Mouse (Mus musculus) kidney, postnatal 0 days (tissue): ENCODE data around the gene Mdfi. TPM values are rescaled to one million over a fixed set of nuclear protein-coding genes. Genes with fewer than 3 reads are reported as not detected.

ENCODE experiments used
- ATAC-seq: fragments of 200-750 bp; cut with Nextera tagmentation; replicated peaks from 2 replicates; pipeline ENCODE4 v1.8.0; 2017; ENCODE audit warnings: low read depth, moderate number of reproducible peaks, moderate TSS enrichment, moderate library complexity; ENCODE audit not compliant: low FRiP score
- DNase-seq: peaks from one replicate; pipeline ENCODE4 v3.0.0-alpha.2; 2016; ENCODE audit warnings: low spot score
- H3K27ac ChIP-seq: fragments of 300-500 bp; sonication (generic); 2 replicates; pipeline ENCODE4 v1.5.1; 2014; ENCODE audit warnings: mild to moderate bottlenecking
- H3K27me3 ChIP-seq: fragments of 300-500 bp; sonication (generic); 2 replicates; pipeline ENCODE4 v1.6.1; 2014; ENCODE audit warnings: low read length, mixed read lengths; ENCODE audit not compliant: insufficient read depth
- H3K36me3 ChIP-seq: fragments of 300-500 bp; sonication (generic); 2 replicates; pipeline ENCODE4 v1.6.1; 2014; ENCODE audit warnings: low read length, mixed read lengths; ENCODE audit not compliant: insufficient read depth
- H3K4me1 ChIP-seq: fragments of 300-500 bp; sonication (generic); replicated peaks from 2 replicates; pipeline ENCODE4 v1.6.1; 2014; ENCODE audit warnings: antibody characterized with exemption, low read length, mixed read lengths; ENCODE audit not compliant: insufficient read depth
- H3K4me2 ChIP-seq: fragments of 300-500 bp; sonication (generic); 2 replicates; pipeline ENCODE4 v1.6.1; 2014; ENCODE audit warnings: mild to moderate bottlenecking, low read length, moderate library complexity, mixed read lengths
- H3K4me3 ChIP-seq: fragments of 300-500 bp; sonication (generic); replicated peaks from 2 replicates; pipeline ENCODE4 v1.5.1; 2014; ENCODE audit warnings: low read depth, low read length
- H3K9ac ChIP-seq: fragments of 300-500 bp; sonication (generic); 2 replicates; pipeline ENCODE4 v1.6.1; 2014; ENCODE audit warnings: low read depth, low read length
- H3K9me3 ChIP-seq: fragments of 300-500 bp; sonication (generic); replicated peaks from 2 replicates; pipeline ENCODE4 v1.6.1; 2016; ENCODE audit warnings: low read length, inconsistent platforms, mixed read lengths
- CTCF ChIP-seq: IDR thresholded peaks from 2 replicates; pipeline ENCODE4 v1.5.1; 2016; ENCODE audit warnings: antibody characterized with exemption, low read depth, mild to moderate bottlenecking, moderate library complexity
- WGBS: fragments of 180-500 bp; shearing (Covaris S2); extraction: QIAGEN DNeasy Blood & Tissue Kit; methylation state at CpG from one replicate; pipeline ENCODE4 v1.1.7; 2014; 5-methylcytosine and 5-hydroxymethylcytosine counted together
- polyA plus RNA-seq: library from polyadenylated mRNA; unstranded; fragments of >200 nt; fragmentation: Nextera tagmentation; extraction: Ambion mirVana; gene quantifications from 2 replicates; pipeline ENCODE4 v1.2.1, GENCODE M21; 2015

Gene Mdfi
- polyA plus RNA-seq, 1 experiment from 2014 or later, result 6.2 TPM

DNA sequence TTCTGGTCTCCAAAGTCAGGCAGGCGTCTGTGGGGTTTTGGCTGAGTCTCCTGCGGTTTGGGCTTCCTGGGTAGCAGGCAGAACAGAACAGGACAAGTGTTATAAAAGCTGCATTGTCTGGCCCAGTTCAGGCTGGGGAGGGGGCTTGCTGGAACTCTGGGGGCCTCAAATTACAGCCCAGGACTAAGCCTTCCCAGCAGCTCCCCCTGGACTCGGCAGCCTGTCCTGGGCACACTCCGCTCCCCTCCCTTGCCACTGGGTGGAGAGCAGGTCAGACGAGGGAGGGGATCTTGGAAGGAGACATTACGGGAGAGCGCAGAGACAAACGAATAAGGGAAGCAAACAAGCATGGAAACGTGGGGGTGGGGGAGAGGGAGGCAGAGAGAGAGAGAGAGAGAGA lies 3.3 kb downstream of the Mdfi start:
- Histone ChIP-seq H3K27me3 (peaks cover 10% of the 10 kb centered on the region; the same call in 1 of the 2 replicates), H3K4me3 (no peak overlapping the region), H3K4me2 (peak overlapping the region; percentile 91), H3K36me3 (no peaks in the 10 kb centered on the region), H3K9me3 (no peaks in the 10 kb centered on the region), H3K27ac (no peak overlapping the region), H3K4me1 (peaks cover 7% of the 10 kb centered on the region), H3K9ac (0 out of 2 replicates have a peak overlapping the region, but pooled peaks have one; percentile 18)
- WGBS, result 18% methylated on average over 9 of the region's 9 CpGs
- DNase-seq, result peak; percentile 40
- TF ChIP-seq CTCF, result 0 out of 2 replicates have a peak, but pooled peaks have one; percentile 13
- no peak for ATAC-seq

DNA sequence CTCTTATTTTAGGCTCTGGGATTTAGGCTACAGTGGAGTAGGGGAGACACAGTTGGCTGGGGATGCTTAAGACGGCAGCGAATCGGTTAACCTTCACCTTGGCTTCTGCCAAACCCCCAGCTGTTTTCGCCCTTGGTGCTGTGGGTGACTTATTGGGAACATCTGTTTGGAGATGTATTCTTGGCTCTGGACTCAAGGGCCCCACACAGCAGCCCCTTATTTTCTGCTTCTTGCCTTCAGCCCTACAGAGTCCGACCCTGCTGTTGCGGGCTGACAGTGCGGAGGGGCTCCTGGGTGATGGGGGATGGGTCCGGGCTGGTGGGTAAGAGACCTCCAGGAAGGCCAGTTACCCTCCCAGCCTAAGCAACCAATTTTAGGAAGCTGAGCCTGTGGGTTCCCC lies 13.2 kb downstream of the Mdfi start:
- Histone ChIP-seq H3K27ac (no peak overlapping the region), H3K4me2 (no peak overlapping the region), H3K9me3 (no peaks in the 10 kb centered on the region), H3K4me3 (no peak overlapping the region), H3K4me1 (no peaks in the 10 kb centered on the region), H3K27me3 (no peaks in the 10 kb centered on the region), H3K9ac (no peak overlapping the region), H3K36me3 (no peaks in the 10 kb centered on the region)
- WGBS, result 73% methylated on average over 8 of the region's 8 CpGs
- DNase-seq (peak; percentile 36), ATAC-seq (no peak)
- TF ChIP-seq CTCF, result no peak

GRCm38 (mm10) chr17:47818038-47818725 lies 16.3 kb downstream of the Mdfi start:
- DNase-seq (no peak), ATAC-seq (no peak)
- no peak overlapping the region for H3K27ac ChIP-seq
- WGBS, result 84% methylated on average over 13 of the region's 13 CpGs
- H3K36me3 ChIP-seq, result no peaks in the 10 kb centered on the region
- no peak overlapping the region for H3K4me2 ChIP-seq
- no peaks in the 10 kb centered on the region for H3K9me3 ChIP-seq
- no peaks in the 10 kb centered on the region for H3K4me1 ChIP-seq
- H3K27me3 ChIP-seq, result 0 out of 2 replicates have a peak, but pooled peaks cover 2% of the 10 kb centered on the region
- H3K4me3 ChIP-seq, result no peak overlapping the region
- no peak overlapping the region for H3K9ac ChIP-seq
- no peak for TF ChIP-seq CTCF

- DNase-seq, result no peak
- Histone ChIP-seq H3K27ac (no peak overlapping the region), H3K9me3 (no peaks in the 10 kb centered on the region), H3K4me3 (no peak overlapping the region), H3K27me3 (0 out of 2 replicates have a peak, but pooled peaks cover 2% of the 10 kb centered on the region), H3K4me1 (no peaks in the 10 kb centered on the region), H3K4me2 (peak overlapping the region; percentile 0; the same call in 1 of the 2 replicates), H3K36me3 (no peaks in the 10 kb centered on the region), H3K9ac (no peak overlapping the region)
- no peak for TF ChIP-seq CTCF
- 53% methylated on average over 10 of the region's 10 CpGs for WGBS
- no peak for ATAC-seq
Observed at GRCm38 (mm10) chr17:47815446-47815845, 19.0 kb downstream of the Mdfi start.

DNA sequence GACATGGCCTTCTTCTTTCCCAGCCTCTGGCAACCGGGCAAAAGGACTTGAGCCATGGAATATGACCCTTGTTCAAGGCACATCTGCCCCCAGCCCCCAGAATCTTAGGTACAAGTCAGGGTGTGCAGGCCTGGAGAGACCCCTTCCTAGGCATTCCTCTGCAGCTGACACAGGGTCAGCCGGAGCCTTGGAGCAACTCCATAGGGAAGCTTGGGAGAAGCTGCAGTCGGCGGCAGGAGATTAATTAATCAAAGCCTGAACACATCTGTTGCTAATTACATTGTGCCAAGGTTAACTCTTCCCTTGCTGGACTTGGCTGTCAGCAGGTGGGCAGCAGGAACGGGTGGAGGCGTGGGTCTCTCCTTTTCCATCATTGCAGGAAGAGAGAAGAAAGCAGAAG lies 20.0 kb downstream of the Mdfi start:
- Histone ChIP-seq H3K27ac (no peak overlapping the region), H3K9ac (no peak overlapping the region), H3K4me3 (no peak overlapping the region), H3K4me2 (no peak overlapping the region), H3K4me1 (no peaks in the 10 kb centered on the region), H3K36me3 (no peaks in the 10 kb centered on the region), H3K27me3 (0 out of 2 replicates have a peak, but pooled peaks cover 2% of the 10 kb centered on the region), H3K9me3 (no peaks in the 10 kb centered on the region)
- TF ChIP-seq CTCF, result no peak
- WGBS, result 45% methylated on average over 6 of the region's 6 CpGs
- DNase-seq (no peak), ATAC-seq (no peak)

DNA sequence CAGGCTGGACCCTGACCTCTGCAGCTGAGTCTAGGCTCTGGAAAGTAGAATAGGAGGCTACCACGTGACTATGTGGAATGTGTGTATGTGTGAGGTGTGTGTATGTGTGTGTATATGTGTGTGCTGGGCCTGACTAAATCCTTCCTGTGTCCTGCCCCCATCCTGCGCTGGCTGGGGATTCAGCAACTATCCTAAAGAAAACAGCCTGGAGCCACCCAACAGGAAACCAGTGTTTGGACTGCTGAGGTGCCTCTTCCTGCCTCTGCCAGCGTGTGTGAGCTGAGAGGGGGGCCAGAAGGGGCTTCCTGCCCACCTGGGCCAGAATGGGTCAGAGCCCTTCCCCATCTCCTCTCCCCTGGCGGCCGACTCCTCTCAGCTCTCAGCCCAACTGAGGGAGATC lies 20.9 kb downstream of the Mdfi start:
- Histone ChIP-seq H3K36me3 (no peaks in the 10 kb centered on the region), H3K9ac (no peak overlapping the region), H3K4me3 (no peak overlapping the region), H3K27ac (no peak overlapping the region), H3K4me2 (no peak overlapping the region), H3K27me3 (0 out of 2 replicates have a peak, but pooled peaks cover 2% of the 10 kb centered on the region), H3K4me1 (no peaks in the 10 kb centered on the region), H3K9me3 (no peaks in the 10 kb centered on the region)
- DNase-seq (peak; percentile 40), ATAC-seq (no peak; the same call in 1 of the 2 replicates)
- no peak for TF ChIP-seq CTCF
- 46% methylated on average over 5 of the region's 5 CpGs for WGBS

GRCm38 (mm10) chr17:47812200-47812599 lies 22.3 kb downstream of the Mdfi start:
- no peaks in the 10 kb centered on the region for H3K36me3 ChIP-seq
- H3K4me1 ChIP-seq, result no peaks in the 10 kb centered on the region
- H3K27ac ChIP-seq, result no peak overlapping the region
- no peak overlapping the region for H3K4me2 ChIP-seq
- no peak overlapping the region for H3K9ac ChIP-seq
- TF ChIP-seq CTCF, result no peak
- no peak overlapping the region for H3K4me3 ChIP-seq
- ATAC-seq (no peak), DNase-seq (no peak)
- no peaks in the 10 kb centered on the region for H3K9me3 ChIP-seq
- WGBS, result 78% methylated on average over 6 of the region's 6 CpGs
- 0 out of 2 replicates have a peak, but pooled peaks cover 2% of the 10 kb centered on the region for H3K27me3 ChIP-seq
